Mouse (Mus musculus) urinary bladder, postnatal 25 days (tissue): ENCODE measurements around the gene Pthlh.

Experiments used
- DNase-seq: peaks from one replicate; pipeline ENCODE4 v3.0.0; 2022; ENCODE audit warnings: low spot score

The Pthlh gene

DNA sequence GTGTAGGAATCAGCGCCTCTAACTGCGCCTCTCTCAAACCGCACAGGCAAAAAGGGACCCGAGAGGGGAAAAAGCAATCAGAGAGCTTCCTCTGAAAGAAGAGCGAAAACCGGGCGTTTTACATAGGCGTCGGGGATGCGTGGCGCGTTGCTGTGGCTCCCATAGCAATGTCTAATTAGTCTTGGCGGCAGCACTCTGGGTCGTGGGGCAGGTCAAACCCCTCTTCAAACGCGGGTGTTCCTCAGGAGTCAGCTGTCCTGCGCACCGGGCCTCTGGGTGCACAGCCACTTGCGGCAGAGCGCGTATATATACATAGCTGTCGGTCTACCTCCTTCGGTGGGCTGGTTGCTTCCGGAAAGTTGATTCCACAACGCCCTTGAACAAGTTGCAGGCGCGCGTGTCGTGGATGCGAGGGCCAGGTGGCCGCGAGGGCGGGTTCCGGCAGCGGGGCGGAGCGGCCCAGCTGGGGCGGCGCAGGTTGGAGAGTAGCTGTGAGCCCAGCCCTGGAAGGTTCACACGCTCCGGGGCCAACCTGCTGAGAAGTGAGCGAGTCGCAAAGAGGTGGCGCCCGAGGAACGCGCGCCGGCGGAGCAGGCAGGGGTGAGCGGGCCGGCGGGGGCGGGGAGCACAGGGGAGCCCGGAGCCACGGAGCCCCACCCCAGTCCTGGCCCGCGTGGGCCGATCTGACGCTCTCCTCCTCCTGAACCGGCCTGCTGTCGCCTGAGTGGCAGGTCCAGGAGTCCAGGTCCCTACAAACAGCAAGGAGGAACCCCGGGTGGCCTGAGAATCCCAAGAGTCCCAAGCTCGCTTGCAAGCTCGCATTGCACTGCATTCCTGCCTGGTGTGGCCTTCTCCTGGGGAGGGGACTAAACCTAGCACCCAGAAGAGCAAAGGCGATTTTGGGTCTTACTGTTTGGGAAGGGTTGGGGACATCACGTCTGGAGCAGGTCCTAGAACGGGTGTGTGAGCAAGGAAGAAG, at the start of gene Pthlh:
TSS of gene Pthlh (minus strand) at position 597 of the 979 bp plus-strand sequence.
- DNase-seq: peak; percentile 59

- no peak for DNase-seq
Measured at GRCm38 (mm10) chr6:147313331-147313730, 49.3 kb upstream of the Pthlh start.

- no peak for DNase-seq
Measured at GRCm38 (mm10) chr6:147310435-147310978, 46.5 kb upstream of the Pthlh start.

DNA sequence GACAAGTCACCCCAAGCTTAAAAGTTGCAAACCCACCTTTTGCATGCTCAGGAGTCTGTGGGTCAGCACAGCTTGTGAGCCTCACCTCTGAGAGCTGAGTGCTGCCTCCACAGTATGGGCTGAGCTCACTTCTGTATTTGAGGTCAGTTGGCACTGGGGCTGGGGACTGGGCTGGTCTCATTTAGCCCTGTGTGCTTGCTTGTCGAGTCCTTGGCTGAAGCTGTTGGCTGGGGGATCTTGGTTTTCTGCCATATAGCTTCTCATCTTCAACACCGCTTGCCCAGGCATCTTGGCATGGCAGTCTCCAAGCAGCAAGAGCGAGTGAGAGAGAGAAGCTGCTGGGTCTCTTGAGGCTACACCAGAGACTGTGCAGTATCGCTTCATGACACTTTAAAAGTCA, 46.1 kb upstream of the Pthlh start:
- no peak for DNase-seq

GRCm38 (mm10) chr6:147304236-147304635, 40.3 kb upstream of the Pthlh start:
- DNase-seq: peak; percentile 9

DNA sequence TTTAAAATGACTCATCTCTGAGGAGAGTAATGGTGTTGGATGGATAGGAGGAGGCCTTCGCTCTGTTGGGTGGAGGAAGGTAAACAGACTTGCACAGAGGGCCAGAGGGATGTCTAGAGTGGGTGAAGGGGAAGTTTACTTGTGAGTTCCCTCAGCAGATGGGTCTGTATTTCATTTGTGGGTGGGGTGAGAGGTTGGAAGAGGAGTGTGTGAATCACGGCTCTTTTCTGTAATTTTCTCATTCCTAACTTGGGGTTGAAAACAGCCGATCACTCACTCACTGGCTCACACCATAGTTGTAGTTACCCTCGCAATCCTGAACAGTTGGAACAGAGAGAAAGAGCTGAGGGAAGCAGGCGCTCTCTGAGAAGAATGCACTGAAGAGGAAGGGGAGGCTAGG, 35.6 kb upstream of the Pthlh start:
- DNase-seq: no peak

- no peak for DNase-seq
Measured at GRCm38 (mm10) chr6:147279309-147279708, 15.3 kb upstream of the Pthlh start.

DNA sequence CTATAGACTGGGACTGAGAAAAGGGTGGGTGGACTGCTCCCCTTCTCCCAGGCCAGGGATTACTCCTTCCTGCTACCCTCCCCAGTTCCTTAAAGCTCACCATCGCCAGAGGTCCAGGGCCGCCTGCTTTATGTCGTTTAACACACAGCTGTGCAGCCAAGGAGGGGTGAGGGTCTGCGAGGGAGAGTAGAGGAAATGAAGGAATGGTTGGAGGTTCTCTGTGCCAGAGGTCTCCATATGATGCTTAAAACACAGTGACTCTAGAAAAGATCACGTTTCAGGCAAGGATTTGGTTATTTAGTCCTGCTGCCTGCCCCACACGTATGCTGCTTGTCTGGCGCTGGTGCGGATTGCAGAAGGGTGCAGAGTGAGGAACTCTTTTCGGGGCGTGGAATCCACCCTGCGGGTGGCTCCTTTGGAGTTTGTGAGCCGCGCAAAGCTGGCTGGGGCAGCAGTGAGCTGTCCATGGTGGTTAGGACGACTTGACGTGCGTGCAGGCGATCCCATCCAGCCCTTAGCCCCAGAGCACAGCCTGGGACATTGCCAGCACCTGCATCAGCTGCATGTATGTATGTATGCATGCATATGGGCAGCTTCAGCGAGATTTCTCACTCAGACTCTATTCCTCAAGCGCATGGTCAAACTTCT, 4.3 kb upstream of the Pthlh start:
- DNase-seq: peak; percentile 26

DNA sequence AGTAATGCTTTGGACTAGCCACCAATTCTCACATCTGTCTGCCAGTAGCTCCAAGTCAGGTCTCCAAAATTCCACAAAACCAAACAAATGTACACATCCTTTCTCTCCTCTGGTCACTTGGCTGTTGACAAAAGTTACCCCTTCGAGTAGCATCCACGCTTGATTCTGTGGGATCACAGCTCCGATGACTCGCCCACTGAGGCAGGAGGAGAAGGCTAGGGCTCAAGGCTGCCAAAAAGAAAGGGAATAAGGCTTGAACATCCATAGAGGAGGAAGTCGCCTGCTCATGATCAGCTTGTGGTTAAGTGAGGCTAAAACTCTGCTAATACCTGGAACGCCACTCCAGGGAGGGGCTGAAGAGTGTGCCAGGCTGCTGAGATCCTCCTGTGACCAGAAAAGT, 2.5 kb upstream of the Pthlh start:
- no peak for DNase-seq

DNA sequence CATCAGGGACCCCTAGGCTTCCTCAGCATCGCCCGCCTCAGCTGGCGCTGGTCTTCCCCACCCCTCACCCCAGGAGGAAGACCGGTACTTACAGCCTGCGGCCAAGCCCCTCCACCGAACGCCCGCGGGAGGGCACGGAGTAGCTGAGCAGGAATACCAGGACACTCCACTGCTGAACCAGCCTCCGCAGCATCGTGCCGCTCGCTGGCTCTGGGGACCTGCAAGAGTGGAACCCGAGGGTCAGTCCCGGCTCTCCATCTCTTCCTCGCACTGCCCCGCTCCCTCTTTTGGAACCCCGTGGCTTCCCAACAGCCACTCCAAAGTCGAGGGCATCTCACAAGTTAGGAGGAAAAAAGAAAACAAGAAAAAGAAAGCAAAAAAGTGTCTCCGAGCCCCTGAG, 805 bp downstream of the Pthlh start:
- peak; percentile 8 for DNase-seq

- no peak for DNase-seq
Measured at GRCm38 (mm10) chr6:147261616-147262015, 2.4 kb downstream of the Pthlh start.

- DNase-seq: no peak
Measured at GRCm38 (mm10) chr6:147260766-147261165, 3.2 kb downstream of the Pthlh start.

DNA sequence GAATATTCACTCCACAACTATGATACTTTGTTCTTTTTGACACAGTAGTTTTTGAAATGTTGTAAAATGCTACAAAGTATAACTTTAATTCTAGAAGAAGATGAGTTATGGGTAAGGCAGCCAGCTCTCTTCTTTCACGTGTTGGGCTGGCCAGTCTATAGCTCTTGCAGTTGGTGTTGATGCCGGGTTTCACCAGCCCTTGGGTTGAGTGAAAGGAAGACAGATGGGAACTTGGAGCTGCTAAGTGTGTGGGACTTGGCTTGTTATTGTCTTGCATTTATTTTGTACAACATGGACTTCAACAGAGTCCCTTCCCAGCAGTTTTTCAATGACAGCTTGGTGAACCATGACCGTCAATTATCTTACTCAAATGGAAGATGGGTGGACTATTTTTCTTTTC, 16.2 kb downstream of the Pthlh start:
- DNase-seq: no peak

GRCm38 (mm10) chr6:147244294-147244693, 19.7 kb downstream of the Pthlh start:
- no peak for DNase-seq

GRCm38 (mm10) chr6:147243655-147244054, 20.3 kb downstream of the Pthlh start:
- no peak for DNase-seq

DNA sequence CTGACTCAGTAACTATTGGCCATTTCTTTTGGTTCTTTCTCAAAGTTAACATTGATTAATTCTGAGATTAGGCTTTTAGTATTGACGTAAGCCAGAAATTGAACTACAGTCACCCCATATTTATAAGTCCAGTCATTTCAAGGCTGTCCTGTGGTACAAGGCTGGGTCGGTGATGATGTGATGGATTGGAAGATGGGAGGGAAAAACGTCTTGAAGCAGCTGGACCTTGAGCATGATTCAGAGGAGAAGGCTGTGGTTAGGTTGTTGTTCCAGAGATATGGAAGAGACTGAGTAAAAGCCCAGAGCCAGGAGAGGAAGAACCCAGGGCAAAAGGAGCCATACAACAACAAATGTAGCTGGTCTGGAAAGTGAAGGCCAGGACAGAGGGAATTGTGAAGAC, 22.4 kb downstream of the Pthlh start:
- no peak for DNase-seq

GRCm38 (mm10) chr6:147240203-147240804, 23.7 kb downstream of the Pthlh start:
- DNase-seq: peak; percentile 47

DNA sequence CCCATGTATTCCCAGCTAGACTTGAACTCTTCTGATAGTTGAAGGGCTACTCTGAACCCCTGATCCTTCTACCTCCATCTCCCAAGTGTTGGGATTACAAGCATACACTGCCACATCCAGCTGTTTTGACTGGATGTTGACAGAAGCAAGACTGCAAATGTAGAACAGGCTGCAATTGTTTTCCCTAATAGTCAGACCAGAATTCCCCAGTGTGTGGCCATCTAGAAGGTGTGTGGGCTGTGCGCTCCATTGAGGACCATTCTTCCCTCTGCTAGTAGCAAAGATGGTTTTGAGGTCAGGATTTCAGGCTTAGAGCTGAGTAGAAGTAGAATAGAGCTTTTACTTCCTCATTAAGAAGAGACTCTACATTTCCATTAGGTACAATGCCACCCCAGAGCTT, 37.3 kb downstream of the Pthlh start:
- DNase-seq: no peak

- DNase-seq: no peak
Measured at GRCm38 (mm10) chr6:147219099-147219498, 44.9 kb downstream of the Pthlh start.

- DNase-seq: no peak
Measured at GRCm38 (mm10) chr6:147216156-147216555, 47.8 kb downstream of the Pthlh start.

DNA sequence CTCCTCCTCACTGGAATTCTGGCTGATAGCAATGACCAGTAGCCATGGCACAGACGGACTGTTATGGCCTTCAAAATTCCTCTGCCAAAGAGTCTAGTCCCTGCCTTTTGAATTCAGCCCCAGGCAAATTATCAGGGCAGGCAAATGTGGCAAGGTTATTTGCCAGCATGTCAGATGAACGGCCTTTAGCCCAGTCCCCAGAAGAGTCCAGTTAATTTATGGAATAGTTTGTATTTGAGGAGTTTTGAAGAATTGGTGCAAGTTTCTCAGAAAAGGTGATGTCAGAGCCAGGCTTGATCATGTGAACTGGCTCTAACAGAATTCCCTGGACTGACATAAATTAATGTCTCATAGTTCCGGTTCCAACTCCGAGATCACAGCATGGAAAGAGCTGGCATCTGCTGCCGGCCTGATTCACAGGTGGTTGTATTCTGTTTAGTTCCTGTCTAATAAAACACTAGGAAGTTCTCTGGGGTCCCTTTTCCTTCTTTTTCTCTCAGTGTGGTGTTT, 56.1 kb downstream of the Pthlh start:
- no peak for DNase-seq
